ENCODE assay signal across 8 mouse cellular contexts in the genomic region with DNA sequence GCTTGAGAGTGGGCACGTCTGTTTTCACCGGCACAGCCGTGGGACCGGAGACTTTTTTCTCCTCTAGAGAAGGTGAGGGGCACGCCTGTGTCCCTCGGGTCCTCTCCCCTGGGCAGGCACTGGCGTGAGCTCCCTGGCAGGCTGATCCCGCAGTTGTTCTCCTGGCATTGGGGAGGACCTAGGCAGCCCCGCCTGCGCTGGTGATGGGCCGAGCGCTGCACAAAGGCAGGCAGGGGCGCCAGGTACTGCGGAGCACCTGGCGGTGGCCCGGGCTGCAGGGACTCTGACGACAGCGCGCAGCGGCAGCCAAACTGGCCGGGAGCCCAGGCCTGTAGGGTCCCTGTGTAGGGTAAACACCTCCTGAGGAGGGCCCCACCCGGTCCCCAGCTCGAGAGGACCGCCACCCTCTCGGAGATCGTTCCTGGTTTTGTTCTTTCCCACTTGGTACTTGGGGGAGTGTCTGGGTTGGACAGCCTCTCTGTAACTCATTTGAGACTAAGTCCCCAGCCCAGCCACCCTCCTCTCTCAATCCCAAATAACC. TPM values are rescaled to one million over a fixed set of nuclear protein-coding genes. Genes with fewer than 3 reads are reported as not detected.
DNase-seq lines count a peak whose midpoint lies in the region; ATAC-seq lines count a peak whose summit lies in the region.

No protein-coding gene starts in this region.

- H3K9ac ChIP-seq in midbrain, embryonic 11.5 days (ENCODE audit: low read length), result peak overlapping the region; percentile 67
- H3K9ac ChIP-seq in stomach, embryonic 16.5 days (ENCODE audit: low read length), result peak overlapping the region; percentile 92

- ATAC-seq in cerebellum, adult (ENCODE audit: insufficient number of reproducible peaks, low FRiP score, low TSS enrichment), result 0 out of 2 replicates have a peak, but pooled peaks have one; percentile 36
- peak; percentile 38; the same call in 1 of the 2 replicates for ATAC-seq in midbrain, embryonic 11.5 days (ENCODE audit: low FRiP score)
- ATAC-seq in stomach, embryonic 16.5 days (ENCODE audit: insufficient read depth, low FRiP score), result peak; percentile 41; the same call in 1 of the 2 replicates

- DNase-seq in cerebellum, adult 9-10 months, result no peak
- peak; percentile 29 to 39 for DNase-seq in adrenal gland, adult 18-20 months (ENCODE audit: low spot score in 2 of 2)
- DNase-seq in forebrain, embryonic 10.5 days (ENCODE audit: extremely low spot score, low spot score), result peak; percentile 34
- peak; percentile 58 for DNase-seq in heart, postnatal 10 days
- peak; percentile 60 to 78 for DNase-seq in kidney, postnatal 25 days
- DNase-seq in midbrain, embryonic 11.5 days (ENCODE audit: low spot score, missing footprints), result peak; percentile 93

- peak overlapping the region; percentile 100 for H3K4me2 ChIP-seq in midbrain, embryonic 11.5 days
- H3K4me2 ChIP-seq in stomach, embryonic 16.5 days (ENCODE audit: low read depth, low read length), result peak overlapping the region; percentile 87

- H3K27me3 ChIP-seq in forebrain, embryonic 10.5 days (ENCODE audit: poor library complexity, severe bottlenecking), result peaks cover 38% of the 10 kb centered on the region
- H3K27me3 ChIP-seq in midbrain, embryonic 11.5 days (ENCODE audit: control insufficient read depth, insufficient read depth, low read length), result no peaks in the 10 kb centered on the region
- no peaks in the 10 kb centered on the region for H3K27me3 ChIP-seq in stomach, embryonic 16.5 days (ENCODE audit: control insufficient read depth, insufficient read depth, low read length)

- no peaks in the 10 kb centered on the region for H3K36me3 ChIP-seq in forebrain, embryonic 10.5 days (replicated peaks)
- no peaks in the 10 kb centered on the region for H3K36me3 ChIP-seq in midbrain, embryonic 11.5 days (ENCODE audit: control insufficient read depth, insufficient read depth, low read length)
- H3K36me3 ChIP-seq in stomach, embryonic 16.5 days (ENCODE audit: control insufficient read depth, insufficient read depth, low read length), result no peaks in the 10 kb centered on the region

- peak overlapping the region; percentile 79 for H3K4me3 ChIP-seq in forebrain, embryonic 10.5 days
- H3K4me3 ChIP-seq in midbrain, embryonic 11.5 days (ENCODE audit: low read depth, low read length), result peak overlapping the region; percentile 67
- H3K4me3 ChIP-seq in stomach, embryonic 16.5 days (replicated peaks; ENCODE audit: low read length), result peak overlapping the region; percentile 76

- no peaks in the 10 kb centered on the region for H3K9me3 ChIP-seq in forebrain, embryonic 10.5 days
- H3K9me3 ChIP-seq in midbrain, embryonic 11.5 days (ENCODE audit: control insufficient read depth, low read length), result no peaks in the 10 kb centered on the region
- H3K9me3 ChIP-seq in stomach, embryonic 16.5 days (replicated peaks; ENCODE audit: control insufficient read depth, low read length), result no peaks in the 10 kb centered on the region

- peak overlapping the region; percentile 85 for H3K27ac ChIP-seq in forebrain, embryonic 10.5 days
- H3K27ac ChIP-seq in midbrain, embryonic 11.5 days (ENCODE audit: low read depth, low read length), result no peak overlapping the region
- peak overlapping the region; percentile 97 for H3K27ac ChIP-seq in stomach, embryonic 16.5 days (ENCODE audit: low read length)

- intact Hi-C loops in heart, postnatal 10 days (cut with DNase I), result loop anchor here (2.0 to 5.0 kb wide), 4 partner anchors 53 to 185 kb away; no protein-coding TSS in a partner anchor

- peaks cover 33% of the 10 kb centered on the region for H3K4me1 ChIP-seq in forebrain, embryonic 10.5 days
- 0 out of 2 replicates have a peak, but pooled peaks cover 10% of the 10 kb centered on the region for H3K4me1 ChIP-seq in midbrain, embryonic 11.5 days (ENCODE audit: control insufficient read depth, insufficient read depth, low read length)
- peaks cover 16% of the 10 kb centered on the region; the same call in 1 of the 2 replicates for H3K4me1 ChIP-seq in stomach, embryonic 16.5 days (ENCODE audit: control insufficient read depth, insufficient read depth, low read length)

- under 1% methylated on average over 26 of the region's 26 CpGs for WGBS in forebrain, embryonic 10.5 days
- under 1% methylated on average over 26 of the region's 26 CpGs for WGBS in midbrain, embryonic 11.5 days
- under 1% methylated on average over 26 of the region's 26 CpGs for WGBS in stomach, embryonic 16.5 days

RNA-seq across cellular contexts. Expression of gene Myo1e, which starts 0.9 kb away (rescaled TPM):
- 10 to 100 TPM; 23.3 to 27.6 TPM for total RNA-seq in adrenal gland, adult 18-20 months (2021)
- 11.4 and 12.5 TPM in 2 replicates for polyA plus RNA-seq in forebrain, embryonic 10.5 days (2016; fragmentation: Nextera tagmentation; extraction: Ambion mirVana)
- total RNA-seq in heart, postnatal 10 days (2021), result 10 to 100 TPM; 22.6 to 23.3 TPM
- polyA plus RNA-seq in midbrain, embryonic 11.5 days (2014; fragmentation: Nextera tagmentation; extraction: Ambion mirVana), result 9.5 and 9.7 TPM in 2 replicates
- 34.3 and 37.1 TPM in 2 replicates for polyA plus RNA-seq in stomach, embryonic 16.5 days (2015; fragmentation: Nextera tagmentation; extraction: Ambion mirVana)
